Mouse (Mus musculus) embryonic stem cell, embryonic (primary cell): ENCODE data around the gene Sumo2.

Experiments
- CTCF ChIA-PET, 4 experiments: fragments of 300-600 bp in 2 of 4; fragments of 350-600 bp in 2 of 4; sonication (Branson Sonifier 250); formaldehyde crosslinking; loops; one replicate each; lab custom pipeline; 2022; ENCODE audit warnings: inconsistent platforms in 2 of 4; lab: Charles Lee
- POLR2A ChIA-PET, 4 experiments: fragments of 300-600 bp in 2 of 4; fragments of 350-600 bp in 2 of 4; sonication (Branson Sonifier 250); formaldehyde crosslinking; loops; one replicate each; lab custom pipeline; 2022; ENCODE audit warnings: antibody characterized with exemption in 4 of 4, inconsistent platforms in 1 of 4; lab: Charles Lee

The Sumo2 gene

GRCm38 (mm10) chr11:115535401-115536037 lies 557 bp downstream of the Sumo2 start:
- POLR2A ChIA-PET, result interaction anchor here (0.6 to 4.7 kb wide), 47 partner anchors 9 to 489 kb away, joined by 3 to 100 read pairs (median 6); partner anchors contain the start of genes Jpt1 (in 4 of the 4), Nup85 (in 3 of the 4), Slc25a19 (in 2 of the 4) and Grb2 (in 1 of the 4)
- CTCF ChIA-PET, result interaction anchor here in 2 of 4 experiments (0.7 to 1.7 kb wide), 9 partner anchors 8 to 183 kb away, joined by 3 to 12 read pairs (median 6); partner anchors contain the start of genes Nt5c (in 2 of the 2) and Mif4gd (in 1 of the 2)

- ChIA-PET POLR2A (interaction anchor here (0.6 to 4.7 kb wide), 19 partner anchors 9 to 484 kb away, joined by 3 to 100 read pairs (median 4); partner anchors contain the start of genes Jpt1 (in 3 of the 4), Mif4gd (in 1 of the 4), Nt5c (in 1 of the 4) and Nup85 (in 1 of the 4)), CTCF (no interaction called here)
Observed at GRCm38 (mm10) chr11:115534759-115535371, 1.2 kb downstream of the Sumo2 start.

- ChIA-PET POLR2A (interaction anchor here (1.0 to 13.4 kb wide), 21 partner anchors 8 to 182 kb away, joined by 3 to 368 read pairs (median 5); partner anchors contain the start of genes Jpt1 (in 3 of the 4), Sumo2 (in 3 of the 4), Grb2 (in 1 of the 4) and Mif4gd (in 1 of the 4)), CTCF (interaction anchor here (0.9 to 2.5 kb wide), 7 partner anchors 10 to 64 kb away, joined by 3 to 12 read pairs (median 3); partner anchors contain the start of genes Armc7 (in 1 of the 4), Slc16a5 (in 1 of the 4) and Sumo2 (in 1 of the 4))
Observed at GRCm38 (mm10) chr11:115526446-115526845, 9.6 kb downstream of the Sumo2 start.

GRCm38 (mm10) chr11:115522703-115523102 lies 13.4 kb downstream of the Sumo2 start:
- ChIA-PET POLR2A (interaction anchor here in 3 of 4 experiments (0.7 to 15.2 kb wide), 16 partner anchors 3 to 421 kb away, joined by 3 to 368 read pairs (median 5); partner anchors contain the start of genes Jpt1 (in 2 of the 3), Sumo2 (in 2 of the 3), Nt5c (in 1 of the 3) and Nup85 (in 1 of the 3)), CTCF (interaction anchor here in 2 of 4 experiments (0.5 to 1.2 kb wide), 2 partner anchors 11 to 72 kb away, joined by 5 to 12 read pairs; no protein-coding TSS in a partner anchor)

- POLR2A ChIA-PET, result interaction anchor here in 3 of 4 experiments (0.7 to 15.2 kb wide), 23 partner anchors 3 to 421 kb away, joined by 3 to 368 read pairs (median 4); partner anchors contain the start of genes Jpt1 (in 2 of the 3), Sumo2 (in 2 of the 3), Armc7 (in 1 of the 3) and Nt5c (in 1 of the 3)
- CTCF ChIA-PET, result interaction anchor here in 2 of 4 experiments (0.5 to 1.2 kb wide), 2 partner anchors 10 to 73 kb away, joined by 5 to 12 read pairs; no protein-coding TSS in a partner anchor
Observed at GRCm38 (mm10) chr11:115522238-115522637, 13.8 kb downstream of the Sumo2 start.

GRCm38 (mm10) chr11:115521080-115521479 lies 15.0 kb downstream of the Sumo2 start:
- CTCF ChIA-PET, result interaction anchor here in 2 of 4 experiments (0.5 kb wide), 2 partner anchors 40 to 194 kb away, joined by 4 read pairs; no protein-coding TSS in a partner anchor
- POLR2A ChIA-PET, result interaction anchor here (0.6 to 15.2 kb wide), 29 partner anchors 4 to 500 kb away, joined by 3 to 368 read pairs (median 4); partner anchors contain the start of genes Jpt1 (in 2 of the 4), Sumo2 (in 2 of the 4), Armc7 (in 1 of the 4) and Mif4gd (in 1 of the 4)

- ChIA-PET POLR2A (interaction anchor here (0.5 to 15.2 kb wide), 22 partner anchors 4 to 1056 kb away, joined by 3 to 368 read pairs (median 5); partner anchors contain the start of genes Nt5c (in 2 of the 4), Sumo2 (in 2 of the 4), Jpt1 (in 1 of the 4) and Mif4gd (in 1 of the 4)), CTCF (interaction anchor here in 2 of 4 experiments (0.6 kb wide), 2 partner anchors 43 to 906 kb away, joined by 3 read pairs; no protein-coding TSS in a partner anchor)
Observed at GRCm38 (mm10) chr11:115520218-115520617, 15.9 kb downstream of the Sumo2 start.

- ChIA-PET CTCF (interaction anchor here in 1 of 4 experiments (0.6 kb wide), 1 partner anchor 906 kb away, joined by 3 read pairs; no protein-coding TSS in a partner anchor), POLR2A (interaction anchor here in 2 of 4 experiments (0.7 to 15.2 kb wide), 14 partner anchors 4 to 96 kb away, joined by 3 to 368 read pairs (median 4); partner anchors contain the start of genes Nt5c (in 2 of the 2), Sumo2 (in 2 of the 2), Jpt1 (in 1 of the 2) and Mif4gd (in 1 of the 2))
Observed at GRCm38 (mm10) chr11:115519581-115519980, 16.5 kb downstream of the Sumo2 start.

- ChIA-PET CTCF (no interaction called here), POLR2A (interaction anchor here in 3 of 4 experiments (0.6 to 15.2 kb wide), 14 partner anchors 3 to 1357 kb away, joined by 3 to 368 read pairs (median 6); partner anchors contain the start of genes Nt5c (in 2 of the 3), Jpt1 (in 1 of the 3) and Sumo2 (in 1 of the 3))
Observed at GRCm38 (mm10) chr11:115518693-115519092, 17.4 kb downstream of the Sumo2 start.

GRCm38 (mm10) chr11:115516942-115517341 lies 19.1 kb downstream of the Sumo2 start:
- ChIA-PET POLR2A (interaction anchor here in 2 of 4 experiments (0.6 to 15.2 kb wide), 10 partner anchors 8 to 149 kb away, joined by 3 to 368 read pairs (median 5); partner anchors contain the start of genes Nt5c (in 1 of the 2), Nup85 (in 1 of the 2) and Sumo2 (in 1 of the 2)), CTCF (interaction anchor here in 1 of 4 experiments (0.6 kb wide), 1 partner anchor 20 kb away, joined by 5 read pairs; no protein-coding TSS in a partner anchor)

GRCm38 (mm10) chr11:115515021-115515420 lies 21.1 kb downstream of the Sumo2 start:
- ChIA-PET POLR2A (interaction anchor here (0.6 to 15.2 kb wide), 54 partner anchors 10 to 362 kb away, joined by 3 to 368 read pairs (median 9); partner anchors contain the start of genes Nt5c (in 3 of the 4), Sumo2 (in 3 of the 4), Mif4gd (in 2 of the 4) and Nup85 (in 2 of the 4)), CTCF (no interaction called here)

GRCm38 (mm10) chr11:115514238-115514663 lies 21.8 kb downstream of the Sumo2 start, which contains the start of gene Jpt1:
Gene Jpt1 (minus strand): TSS chr11:115514387.
- CTCF ChIA-PET, result interaction anchor here in 2 of 4 experiments (0.6 to 2.4 kb wide), 9 partner anchors 9 to 345 kb away, joined by 3 to 10 read pairs (median 3); partner anchors contain the start of gene Nt5c (in 2 of the 2)
- POLR2A ChIA-PET, result interaction anchor here (0.5 to 15.2 kb wide), 171 partner anchors 8 to 654 kb away, joined by 3 to 368 read pairs (median 4); partner anchors contain the start of genes Nt5c (in 4 of the 4), Armc7 (in 3 of the 4), Fdxr (in 3 of the 4) and Nup85 (in 3 of the 4)

GRCm38 (mm10) chr11:115513271-115514237 lies 22.5 kb downstream of the Sumo2 start:
- ChIA-PET POLR2A (interaction anchor here (0.5 to 15.2 kb wide), 180 partner anchors 8 to 654 kb away, joined by 3 to 368 read pairs (median 4); partner anchors contain the start of genes Nt5c (in 4 of the 4), Armc7 (in 3 of the 4), Slc25a19 (in 3 of the 4) and Sumo2 (in 3 of the 4)), CTCF (interaction anchor here in 3 of 4 experiments (0.5 to 2.4 kb wide), 15 partner anchors 9 to 346 kb away, joined by 3 to 10 read pairs (median 3); partner anchors contain the start of gene Nt5c (in 3 of the 3))

- ChIA-PET POLR2A (interaction anchor here (0.5 to 15.2 kb wide), 70 partner anchors 8 to 500 kb away, joined by 3 to 368 read pairs (median 8); partner anchors contain the start of genes Armc7 (in 3 of the 4), Sumo2 (in 3 of the 4), Mif4gd (in 2 of the 4) and Nt5c (in 2 of the 4)), CTCF (interaction anchor here in 3 of 4 experiments (0.5 to 2.4 kb wide), 9 partner anchors 10 to 346 kb away, joined by 3 to 12 read pairs (median 3); partner anchors contain the start of gene Nt5c (in 2 of the 3))
Observed at GRCm38 (mm10) chr11:115512407-115513183, 23.5 kb downstream of the Sumo2 start.
